Mouse (Mus musculus): Measurements from ENCODE around the gene Lhb. TPM values are rescaled to one million over a fixed set of nuclear protein-coding genes. Genes with fewer than 3 reads are reported as not detected.

Lhb gene
- total RNA-seq, 1 experiment, result not detected

DNA sequence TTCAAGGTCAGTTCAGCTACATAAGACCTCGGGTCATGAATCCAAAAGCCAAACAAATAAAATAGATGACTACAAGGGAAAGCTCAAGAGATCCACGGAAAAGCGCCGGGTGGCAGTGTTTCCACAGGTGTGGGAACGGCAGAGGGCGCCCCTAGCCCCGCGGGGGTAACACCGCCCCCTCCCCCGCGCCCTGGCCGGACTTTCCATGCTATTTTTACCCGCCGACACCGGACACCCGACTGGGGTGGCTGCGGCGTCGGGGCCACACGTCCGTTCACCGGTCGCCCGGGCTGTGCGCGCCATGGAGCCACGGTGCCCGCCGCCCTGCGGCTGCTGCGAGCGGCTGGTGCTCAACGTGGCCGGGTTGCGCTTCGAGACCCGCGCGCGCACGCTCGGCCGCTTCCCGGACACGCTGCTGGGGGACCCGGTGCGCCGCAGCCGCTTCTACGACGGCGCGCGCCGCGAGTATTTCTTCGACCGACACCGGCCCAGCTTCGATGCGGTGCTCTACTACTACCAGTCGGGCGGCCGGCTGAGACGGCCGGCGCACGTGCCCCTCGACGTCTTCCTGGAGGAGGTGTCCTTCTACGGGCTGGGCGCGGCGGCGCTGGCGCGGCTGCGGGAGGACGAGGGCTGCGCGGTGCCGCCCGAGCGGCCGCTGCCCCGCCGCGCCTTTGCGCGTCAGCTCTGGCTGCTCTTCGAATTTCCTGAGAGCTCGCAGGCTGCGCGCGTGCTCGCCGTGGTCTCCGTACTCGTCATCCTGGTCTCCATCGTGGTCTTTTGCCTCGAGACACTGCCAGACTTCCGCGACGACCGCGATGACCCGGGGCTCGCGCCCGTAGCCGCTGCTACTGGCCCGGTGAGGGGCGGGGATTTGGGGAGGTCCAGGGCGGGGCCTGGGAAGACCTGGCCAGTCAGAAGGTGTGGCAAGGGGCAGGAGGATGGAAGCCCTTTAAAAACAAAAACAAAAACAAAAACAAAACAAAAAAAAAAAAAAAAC is 14.2 kb upstream of the Lhb start:
- Histone ChIP-seq H3K27ac (ENCODE audit: insufficient read depth, low read depth, low read length, poor library complexity, severe bottlenecking) (no peak overlapping the region; the same call in 1 of the 2 replicates), H3K4me3 (ENCODE audit: insufficient read depth in 1 of 2, low read depth in 1 of 2, low read length in 2 of 2, poor library complexity in 1 of 2, severe bottlenecking in 1 of 2) (peak overlapping the region; percentile 82 to 94), H3K4me1 (ENCODE audit: control insufficient read depth in 2 of 2, insufficient read depth in 2 of 2, low read length in 2 of 2, poor library complexity in 1 of 2) (peaks cover 7 to 12% of the 10 kb centered on the region in 2 experiments; a peak in 2 of 4 replicates), H3K9me3 (ENCODE audit: control insufficient read depth, insufficient read depth, low read depth, low read length) (no peaks in the 10 kb centered on the region), H3K36me3 (ENCODE audit: control insufficient read depth, insufficient read depth, low read length, poor library complexity, severe bottlenecking) (no peaks in the 10 kb centered on the region), H3K9ac (ENCODE audit: insufficient read depth, low read depth, low read length, poor library complexity, severe bottlenecking) (peak overlapping the region; percentile 81)
- DNase-seq (ENCODE audit: low read depth, low spot score), result no peak
- in situ Hi-C loops (cut with MboI; ENCODE audit: low sequenced_read_pairs in 2 of 2, unreplicated experiment in 2 of 2), result no loop called here
- TF ChIP-seq CHD2 (IDR thresholded peaks at IDR 0.05; ENCODE audit: low read depth, low read length) (no peak), ZC3H11A (IDR thresholded peaks at IDR 0.05; ENCODE audit: borderline replicate concordance, low read depth, low read length) (no peak), ZNF384 (IDR thresholded peaks at IDR 0.05; ENCODE audit: low read depth, low read length) (no peak), HCFC1 (IDR thresholded peaks at IDR 0.05; ENCODE audit: borderline replicate concordance, insufficient read depth, low read length) (no peak), MAFK (IDR thresholded peaks at IDR 0.05; ENCODE audit: insufficient read depth, low read depth, low read length) (no peak)

DNA sequence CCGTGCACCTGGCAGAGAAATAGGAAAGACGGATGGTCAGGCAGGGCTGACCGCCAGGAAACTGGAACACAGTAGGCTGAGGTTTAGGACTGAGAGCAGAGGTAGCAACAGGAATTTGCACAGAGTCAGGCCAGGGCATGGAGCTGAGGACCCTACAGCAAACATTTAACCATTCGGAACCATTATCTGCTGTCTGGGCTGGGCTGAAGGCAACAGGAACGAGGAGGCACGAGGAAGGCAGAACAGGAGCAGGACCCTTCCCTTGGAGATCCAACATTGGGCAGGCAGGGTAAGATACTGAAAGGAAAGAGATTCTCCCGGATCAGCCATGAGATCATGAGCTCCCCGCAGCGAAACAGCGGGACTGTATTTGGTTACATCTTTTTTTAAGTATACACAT is 12.8 kb upstream of the Lhb start:
- Histone ChIP-seq H3K36me3 (ENCODE audit: control insufficient read depth, insufficient read depth, low read length, poor library complexity, severe bottlenecking) (no peaks in the 10 kb centered on the region), H3K4me3 (ENCODE audit: insufficient read depth in 1 of 2, low read depth in 1 of 2, low read length in 2 of 2, poor library complexity in 1 of 2, severe bottlenecking in 1 of 2) (no peak overlapping the region), H3K9me3 (ENCODE audit: control insufficient read depth, insufficient read depth, low read depth, low read length) (no peaks in the 10 kb centered on the region), H3K9ac (ENCODE audit: insufficient read depth, low read depth, low read length, poor library complexity, severe bottlenecking) (no peak overlapping the region), H3K27ac (ENCODE audit: insufficient read depth, low read depth, low read length, poor library complexity, severe bottlenecking) (no peak overlapping the region), H3K4me1 (ENCODE audit: control insufficient read depth in 2 of 2, insufficient read depth in 2 of 2, low read length in 2 of 2, poor library complexity in 1 of 2) (peaks cover 7 to 12% of the 10 kb centered on the region in 2 experiments; a peak in 2 of 4 replicates)
- in situ Hi-C loops (cut with MboI; ENCODE audit: low sequenced_read_pairs in 2 of 2, unreplicated experiment in 2 of 2), result no loop called here
- no peak for DNase-seq (ENCODE audit: low read depth, low spot score)
- no peak for TF ChIP-seq HCFC1 (IDR thresholded peaks at IDR 0.05; ENCODE audit: borderline replicate concordance, insufficient read depth, low read length)

DNA sequence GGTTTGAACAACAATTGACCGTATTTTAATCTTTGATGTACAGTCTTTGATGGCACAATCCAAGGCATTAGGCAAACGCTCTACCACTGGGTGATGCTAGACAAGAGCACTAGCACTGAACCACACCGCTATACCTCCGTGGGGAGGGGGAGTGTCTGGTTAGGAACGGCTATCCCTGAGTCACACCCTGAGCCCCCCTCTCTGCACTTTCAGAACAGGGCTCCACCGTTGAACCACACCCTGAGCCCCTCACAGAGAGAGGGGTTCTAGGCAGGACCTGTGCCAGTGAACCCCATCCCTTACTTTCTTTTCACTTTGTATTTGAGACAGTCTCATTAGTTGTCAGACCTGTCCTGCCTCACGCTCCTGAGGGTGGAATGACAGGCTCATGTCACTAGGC is 12.3 kb upstream of the Lhb start:
- H3K27ac ChIP-seq (ENCODE audit: insufficient read depth, low read depth, low read length, poor library complexity, severe bottlenecking), result no peak overlapping the region
- no peak overlapping the region for H3K9ac ChIP-seq (ENCODE audit: insufficient read depth, low read depth, low read length, poor library complexity, severe bottlenecking)
- no peaks in the 10 kb centered on the region for H3K9me3 ChIP-seq (ENCODE audit: control insufficient read depth, insufficient read depth, low read depth, low read length)
- H3K36me3 ChIP-seq (ENCODE audit: control insufficient read depth, insufficient read depth, low read length, poor library complexity, severe bottlenecking), result no peaks in the 10 kb centered on the region
- DNase-seq (ENCODE audit: low read depth, low spot score), result no peak
- in situ Hi-C loops (cut with MboI; ENCODE audit: low sequenced_read_pairs in 2 of 2, unreplicated experiment in 2 of 2), result no loop called here
- TF ChIP-seq ZNF384 (IDR thresholded peaks at IDR 0.05; ENCODE audit: low read depth, low read length) (no peak), MAFK (IDR thresholded peaks at IDR 0.05; ENCODE audit: insufficient read depth, low read depth, low read length) (no peak), HCFC1 (IDR thresholded peaks at IDR 0.05; ENCODE audit: borderline replicate concordance, insufficient read depth, low read length) (no peak), ZC3H11A (IDR thresholded peaks at IDR 0.05; ENCODE audit: borderline replicate concordance, low read depth, low read length) (no peak), CHD2 (IDR thresholded peaks at IDR 0.05; ENCODE audit: low read depth, low read length) (no peak)
- H3K4me1 ChIP-seq (ENCODE audit: control insufficient read depth in 2 of 2, insufficient read depth in 2 of 2, low read length in 2 of 2, poor library complexity in 1 of 2), result peaks cover 7 to 11% of the 10 kb centered on the region in 2 experiments; a peak in 2 of 4 replicates
- H3K4me3 ChIP-seq (ENCODE audit: insufficient read depth in 1 of 2, low read depth in 1 of 2, low read length in 2 of 2, poor library complexity in 1 of 2, severe bottlenecking in 1 of 2), result no peak overlapping the region

DNA sequence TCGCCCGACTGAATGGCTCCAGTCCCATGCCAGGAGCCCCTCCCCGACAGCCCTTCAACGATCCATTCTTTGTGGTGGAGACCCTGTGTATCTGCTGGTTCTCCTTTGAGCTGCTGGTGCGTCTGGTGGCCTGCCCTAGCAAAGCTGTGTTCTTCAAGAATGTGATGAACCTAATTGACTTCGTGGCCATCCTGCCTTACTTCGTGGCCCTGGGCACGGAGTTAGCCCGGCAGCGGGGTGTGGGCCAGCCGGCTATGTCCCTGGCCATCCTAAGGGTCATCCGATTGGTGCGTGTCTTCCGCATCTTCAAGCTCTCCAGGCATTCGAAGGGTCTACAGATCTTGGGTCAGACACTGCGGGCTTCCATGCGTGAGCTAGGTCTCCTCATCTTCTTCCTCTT is 11.7 kb upstream of the Lhb start:
- Histone ChIP-seq H3K4me3 (ENCODE audit: insufficient read depth in 1 of 2, low read depth in 1 of 2, low read length in 2 of 2, poor library complexity in 1 of 2, severe bottlenecking in 1 of 2) (no peak overlapping the region), H3K36me3 (ENCODE audit: control insufficient read depth, insufficient read depth, low read length, poor library complexity, severe bottlenecking) (no peaks in the 10 kb centered on the region), H3K4me1 (ENCODE audit: control insufficient read depth in 2 of 2, insufficient read depth in 2 of 2, low read length in 2 of 2, poor library complexity in 1 of 2) (peaks cover 7 to 10% of the 10 kb centered on the region in 2 experiments; a peak in 2 of 4 replicates), H3K9ac (ENCODE audit: insufficient read depth, low read depth, low read length, poor library complexity, severe bottlenecking) (no peak overlapping the region), H3K27ac (ENCODE audit: insufficient read depth, low read depth, low read length, poor library complexity, severe bottlenecking) (no peak overlapping the region), H3K9me3 (ENCODE audit: control insufficient read depth, insufficient read depth, low read depth, low read length) (no peaks in the 10 kb centered on the region)
- DNase-seq (ENCODE audit: low read depth, low spot score), result no peak
- no peak for TF ChIP-seq MAFK (IDR thresholded peaks at IDR 0.05; ENCODE audit: insufficient read depth, low read depth, low read length)
- in situ Hi-C loops (cut with MboI; ENCODE audit: low sequenced_read_pairs in 2 of 2, unreplicated experiment in 2 of 2), result no loop called here
